Mouse (Mus musculus): Measurements from ENCODE around the gene 2010111I01Rik. TPM values are rescaled to one million over a fixed set of nuclear protein-coding genes. Genes with fewer than 3 reads are reported as not detected.

Gene 2010111I01Rik
- polyA plus RNA-seq, 1 experiment, result 22.5 TPM

DNA sequence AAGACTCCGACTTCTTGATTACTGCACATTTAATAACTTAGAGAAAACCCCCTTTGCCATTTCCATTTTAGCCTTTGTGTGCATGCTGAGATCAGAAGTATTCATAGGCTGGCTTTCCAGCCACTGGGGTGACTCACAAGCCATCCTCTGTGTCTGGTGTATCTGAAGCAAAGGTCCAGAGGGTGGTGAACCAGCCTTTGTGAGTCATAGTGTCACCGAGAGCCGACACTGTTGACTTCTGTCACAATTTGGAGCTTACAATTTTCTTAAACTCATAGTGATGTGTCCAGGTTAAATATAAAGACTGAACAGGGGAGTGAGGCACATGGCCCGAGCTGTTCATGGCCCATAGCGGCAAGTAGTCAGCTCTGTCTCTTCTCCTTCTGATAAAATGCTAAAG is 278.9 kb downstream of the 2010111I01Rik start:
- DNase-seq (ENCODE audit: low read depth in 1 of 2, low spot score in 2 of 2), result no peak
- H3K27ac ChIP-seq (ENCODE audit: insufficient read depth, low read length), result no peak overlapping the region; the same call in 1 of the 2 replicates
- no peak overlapping the region for H3K4me3 ChIP-seq (ENCODE audit: extremely low read depth, insufficient read depth, insufficient read length)
- WGBS, result 77% methylated on average over 5 of the region's 5 CpGs
- H3K36me3 ChIP-seq (ENCODE audit: control insufficient read depth, insufficient read depth, low read length), result 0 out of 2 replicates have a peak, but pooled peaks cover 1% of the 10 kb centered on the region
- H3K4me1 ChIP-seq (ENCODE audit: control insufficient read depth, insufficient read depth, insufficient read length), result peaks cover 7% of the 10 kb centered on the region; the same call in 1 of the 2 replicates
- TF ChIP-seq CTCF (IDR thresholded peaks at IDR 0.05; ENCODE audit: extremely low read depth, insufficient read depth, insufficient read length, insufficient replicate concordance) (no peak), POLR2A (IDR thresholded peaks at IDR 0.05; ENCODE audit: low read depth, low read length) (no peak)
- no peaks in the 10 kb centered on the region for H3K27me3 ChIP-seq (ENCODE audit: control insufficient read depth, insufficient read depth, low read length)

DNA sequence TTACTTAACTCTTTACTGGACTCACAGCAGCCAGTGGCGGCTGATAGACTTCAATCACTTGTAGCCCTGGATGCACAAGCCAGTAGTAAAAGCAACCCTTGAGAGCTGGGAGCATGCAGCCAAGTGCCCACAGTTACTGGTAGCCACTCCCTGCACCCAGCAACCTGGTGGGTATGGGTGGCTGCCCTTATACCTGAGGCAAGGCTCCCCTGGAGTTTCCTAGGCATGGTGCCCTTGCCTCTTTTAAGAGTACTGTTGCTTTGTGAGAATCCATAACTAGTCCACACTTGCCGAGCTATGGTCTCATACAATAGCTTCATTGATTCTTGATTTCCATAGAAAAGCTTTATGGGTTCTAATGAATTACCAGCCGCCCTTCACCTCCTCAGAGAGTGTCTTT is 279.7 kb downstream of the 2010111I01Rik start:
- H3K27ac ChIP-seq (ENCODE audit: insufficient read depth, low read length), result no peak overlapping the region
- peaks cover 12% of the 10 kb centered on the region; the same call in 1 of the 2 replicates for H3K4me1 ChIP-seq (ENCODE audit: control insufficient read depth, insufficient read depth, insufficient read length)
- TF ChIP-seq POLR2A (IDR thresholded peaks at IDR 0.05; ENCODE audit: low read depth, low read length) (no peak), CTCF (IDR thresholded peaks at IDR 0.05; ENCODE audit: extremely low read depth, insufficient read depth, insufficient read length, insufficient replicate concordance) (no peak)
- H3K27me3 ChIP-seq (ENCODE audit: control insufficient read depth, insufficient read depth, low read length), result no peaks in the 10 kb centered on the region
- DNase-seq (ENCODE audit: low read depth in 1 of 2, low spot score in 2 of 2), result no peak
- no peak overlapping the region for H3K4me3 ChIP-seq (ENCODE audit: extremely low read depth, insufficient read depth, insufficient read length)
- H3K36me3 ChIP-seq (ENCODE audit: control insufficient read depth, insufficient read depth, low read length), result 0 out of 2 replicates have a peak, but pooled peaks cover 1% of the 10 kb centered on the region
- 88% methylated on average over 3 of the region's 3 CpGs for WGBS

DNA sequence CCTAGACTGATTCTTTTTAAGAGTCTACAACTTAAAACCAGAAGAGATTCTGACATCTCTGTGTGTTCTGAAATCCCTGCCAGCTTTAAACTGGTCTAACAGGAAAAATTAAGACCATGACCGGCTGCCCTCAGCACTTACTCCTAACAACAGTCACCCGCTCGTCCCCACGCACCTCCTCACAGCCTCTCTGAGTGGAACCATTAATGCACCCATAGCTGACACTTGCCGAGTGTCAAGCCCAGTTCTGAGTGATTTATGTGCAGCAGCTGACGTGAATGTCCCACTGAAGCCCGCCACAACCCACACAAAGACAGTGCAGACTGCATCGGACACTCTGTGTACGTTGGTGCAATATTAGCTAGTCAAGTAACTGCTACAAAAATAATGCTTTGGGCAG is 280.5 kb downstream of the 2010111I01Rik start:
- DNase-seq (ENCODE audit: low read depth in 1 of 2, low spot score in 2 of 2), result no peak
- peaks cover 10% of the 10 kb centered on the region; the same call in 1 of the 2 replicates for H3K4me1 ChIP-seq (ENCODE audit: control insufficient read depth, insufficient read depth, insufficient read length)
- no peak for TF ChIP-seq POLR2A (IDR thresholded peaks at IDR 0.05; ENCODE audit: low read depth, low read length)
- no peak for TF ChIP-seq CTCF (IDR thresholded peaks at IDR 0.05; ENCODE audit: extremely low read depth, insufficient read depth, insufficient read length, insufficient replicate concordance)
- H3K27me3 ChIP-seq (ENCODE audit: control insufficient read depth, insufficient read depth, low read length), result no peaks in the 10 kb centered on the region
- H3K27ac ChIP-seq (ENCODE audit: insufficient read depth, low read length), result peak overlapping the region; percentile 25; the same call in 1 of the 2 replicates
- H3K36me3 ChIP-seq (ENCODE audit: control insufficient read depth, insufficient read depth, low read length), result 0 out of 2 replicates have a peak, but pooled peaks cover 1% of the 10 kb centered on the region
- H3K4me3 ChIP-seq (ENCODE audit: extremely low read depth, insufficient read depth, insufficient read length), result no peak overlapping the region
- 67% methylated on average over 9 of the region's 9 CpGs for WGBS

DNA sequence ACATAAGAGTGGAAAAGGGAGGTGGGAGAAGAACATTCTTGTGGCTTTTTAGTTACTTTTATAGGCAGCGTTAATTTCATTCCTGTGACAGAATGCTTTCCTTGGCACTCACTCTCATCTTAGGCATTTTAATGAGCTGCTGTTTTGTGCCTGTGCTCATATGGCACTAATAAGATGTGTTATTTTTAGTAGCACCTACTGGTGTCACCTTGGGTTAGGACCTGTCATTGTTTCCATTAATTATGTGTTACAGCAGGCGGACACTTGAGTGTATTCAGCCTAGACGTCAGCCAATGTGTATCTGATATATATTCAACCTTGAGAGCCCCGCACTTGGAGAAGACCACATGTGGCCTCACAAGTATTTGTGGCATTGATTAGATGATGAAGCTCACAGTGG is 281.1 kb downstream of the 2010111I01Rik start:
- Histone ChIP-seq H3K27ac (ENCODE audit: insufficient read depth, low read length) (no peak overlapping the region), H3K27me3 (ENCODE audit: control insufficient read depth, insufficient read depth, low read length) (no peaks in the 10 kb centered on the region), H3K4me3 (ENCODE audit: extremely low read depth, insufficient read depth, insufficient read length) (no peak overlapping the region), H3K36me3 (ENCODE audit: control insufficient read depth, insufficient read depth, low read length) (0 out of 2 replicates have a peak, but pooled peaks cover 1% of the 10 kb centered on the region), H3K4me1 (ENCODE audit: control insufficient read depth, insufficient read depth, insufficient read length) (peaks cover 10% of the 10 kb centered on the region; the same call in 1 of the 2 replicates)
- no peak for DNase-seq (ENCODE audit: low read depth in 1 of 2, low spot score in 2 of 2)
- no peak for TF ChIP-seq POLR2A (IDR thresholded peaks at IDR 0.05; ENCODE audit: low read depth, low read length)
- TF ChIP-seq CTCF (IDR thresholded peaks at IDR 0.05; ENCODE audit: extremely low read depth, insufficient read depth, insufficient read length, insufficient replicate concordance), result no peak
- WGBS, result 75% methylated on average over 4 of the region's 4 CpGs

DNA sequence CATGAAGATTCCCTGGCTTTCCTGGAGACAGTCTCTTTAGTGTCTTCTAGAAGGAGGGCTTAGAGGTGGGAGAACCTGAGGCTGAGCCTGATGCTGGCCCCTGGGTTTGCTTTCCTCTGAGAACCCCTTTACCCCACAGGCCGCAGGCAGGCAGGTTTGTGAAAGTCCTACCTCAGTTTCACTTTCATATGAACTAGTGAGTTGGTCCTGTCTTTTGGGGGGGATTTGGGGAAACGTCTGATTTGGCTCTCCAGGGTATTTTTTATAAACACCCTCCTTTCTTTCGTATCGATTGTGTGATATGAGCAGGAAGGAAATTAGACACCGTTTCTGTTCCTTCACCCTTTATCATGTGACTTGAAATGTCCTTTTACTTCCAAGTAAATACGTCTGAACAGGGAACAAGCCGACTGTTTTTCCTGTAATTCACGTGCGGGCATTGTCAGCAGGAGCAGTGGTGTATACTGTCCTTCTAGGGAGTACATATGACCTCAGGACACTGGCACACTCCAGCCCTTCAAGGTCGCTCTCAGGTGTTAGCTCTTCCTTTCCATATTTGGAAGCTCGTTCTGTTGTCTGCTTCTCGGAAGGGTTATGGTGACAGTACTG is 281.7 kb downstream of the 2010111I01Rik start:
- WGBS, result 32% methylated on average over 12 of the region's 12 CpGs
- Histone ChIP-seq H3K36me3 (ENCODE audit: control insufficient read depth, insufficient read depth, low read length) (0 out of 2 replicates have a peak, but pooled peaks cover 1% of the 10 kb centered on the region), H3K27ac (ENCODE audit: insufficient read depth, low read length) (peak overlapping the region; percentile 36; the same call in 1 of the 2 replicates), H3K4me1 (ENCODE audit: control insufficient read depth, insufficient read depth, insufficient read length) (peaks cover 10% of the 10 kb centered on the region; the same call in 1 of the 2 replicates), H3K27me3 (ENCODE audit: control insufficient read depth, insufficient read depth, low read length) (no peaks in the 10 kb centered on the region), H3K4me3 (ENCODE audit: extremely low read depth, insufficient read depth, insufficient read length) (no peak overlapping the region)
- TF ChIP-seq POLR2A (IDR thresholded peaks at IDR 0.05; ENCODE audit: low read depth, low read length) (no peak), CTCF (IDR thresholded peaks at IDR 0.05; ENCODE audit: extremely low read depth, insufficient read depth, insufficient read length, insufficient replicate concordance) (no peak)
- no peak for DNase-seq (ENCODE audit: low read depth in 1 of 2, low spot score in 2 of 2)

DNA sequence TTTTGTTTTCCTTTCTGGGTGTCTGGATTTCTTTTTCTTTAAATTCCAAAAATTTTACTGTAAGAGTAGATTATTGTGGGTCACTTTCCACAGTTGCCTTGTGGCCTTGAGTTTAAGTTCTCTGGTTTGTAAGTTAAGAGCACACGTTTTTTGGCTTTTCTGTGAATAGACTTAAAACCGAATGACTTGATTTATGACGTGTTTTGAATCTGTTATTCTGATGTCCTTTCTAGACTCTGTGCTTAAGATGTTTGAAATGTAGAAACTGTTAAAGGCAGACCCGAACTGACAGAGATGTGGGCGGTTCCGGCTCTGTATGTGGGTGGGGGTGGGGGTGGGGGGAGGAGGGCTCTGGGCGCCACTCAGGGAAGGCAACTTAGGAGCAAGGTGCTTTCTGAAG is 282.3 kb downstream of the 2010111I01Rik start:
- 58% methylated on average over 7 of the region's 7 CpGs for WGBS
- TF ChIP-seq CTCF (IDR thresholded peaks at IDR 0.05; ENCODE audit: extremely low read depth, insufficient read depth, insufficient read length, insufficient replicate concordance) (no peak), POLR2A (IDR thresholded peaks at IDR 0.05; ENCODE audit: low read depth, low read length) (no peak)
- H3K4me3 ChIP-seq (ENCODE audit: extremely low read depth, insufficient read depth, insufficient read length), result no peak overlapping the region
- H3K27me3 ChIP-seq (ENCODE audit: control insufficient read depth, insufficient read depth, low read length), result no peaks in the 10 kb centered on the region
- H3K27ac ChIP-seq (ENCODE audit: insufficient read depth, low read length), result no peak overlapping the region
- 0 out of 2 replicates have a peak, but pooled peaks cover 1% of the 10 kb centered on the region for H3K36me3 ChIP-seq (ENCODE audit: control insufficient read depth, insufficient read depth, low read length)
- DNase-seq (ENCODE audit: low read depth in 1 of 2, low spot score in 2 of 2), result no peak
- H3K4me1 ChIP-seq (ENCODE audit: control insufficient read depth, insufficient read depth, insufficient read length), result peaks cover 10% of the 10 kb centered on the region; the same call in 1 of the 2 replicates

DNA sequence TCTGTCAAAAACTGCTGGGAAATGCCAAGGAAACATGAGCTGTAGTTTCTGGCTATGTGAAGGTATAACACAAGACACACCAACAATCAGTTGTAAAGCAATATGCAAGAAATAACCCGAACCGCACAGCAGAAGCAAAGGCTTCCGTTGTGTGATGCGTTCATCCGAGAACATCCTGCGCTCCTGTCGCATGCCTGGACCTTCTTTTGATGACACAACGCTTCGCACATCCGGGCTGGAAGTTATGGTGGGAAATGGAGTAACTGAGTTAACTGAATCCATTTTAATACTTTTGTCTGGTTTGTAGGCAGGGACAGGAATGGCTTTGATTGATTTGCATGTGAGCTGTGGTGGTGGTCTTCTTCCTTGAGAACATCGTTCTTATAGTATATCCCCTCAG is 282.9 kb downstream of the 2010111I01Rik start:
- TF ChIP-seq POLR2A (IDR thresholded peaks at IDR 0.05; ENCODE audit: low read depth, low read length), result no peak
- no peak for TF ChIP-seq CTCF (IDR thresholded peaks at IDR 0.05; ENCODE audit: extremely low read depth, insufficient read depth, insufficient read length, insufficient replicate concordance)
- no peak overlapping the region for H3K27ac ChIP-seq (ENCODE audit: insufficient read depth, low read length)
- H3K4me3 ChIP-seq (ENCODE audit: extremely low read depth, insufficient read depth, insufficient read length), result no peak overlapping the region
- no peak for DNase-seq (ENCODE audit: low read depth in 1 of 2, low spot score in 2 of 2)
- 0 out of 2 replicates have a peak, but pooled peaks cover 1% of the 10 kb centered on the region for H3K36me3 ChIP-seq (ENCODE audit: control insufficient read depth, insufficient read depth, low read length)
- H3K27me3 ChIP-seq (ENCODE audit: control insufficient read depth, insufficient read depth, low read length), result no peaks in the 10 kb centered on the region
- 94% methylated on average over 11 of the region's 11 CpGs for WGBS
- H3K4me1 ChIP-seq (ENCODE audit: control insufficient read depth, insufficient read depth, insufficient read length), result peaks cover 8% of the 10 kb centered on the region; the same call in 1 of the 2 replicates
